Mouse (Mus musculus): ENCODE results near the gene Arfgap3. TPM values are rescaled to one million over a fixed set of nuclear protein-coding genes. Genes with fewer than 3 reads are reported as not detected.
"Not testable (repeated sequence)": the region's sequence is repeated elsewhere in the genome, so short reads cannot be mapped to it uniquely, and the experiment has no call there.

Arfgap3 gene
- polyA plus RNA-seq, 1 experiment from 2014 or later = 36.2 TPM

GRCm38 (mm10) chr15:83282397-83282796 is 67.7 kb downstream of the Arfgap3 start:
- no peaks in the 10 kb centered on the region for H3K4me1 ChIP-seq (replicated peaks; ENCODE audit: insufficient read depth, low read length)
- WGBS = 73% methylated on average over 5 of the region's 5 CpGs
- no peaks in the 10 kb centered on the region for H3K27me3 ChIP-seq (ENCODE audit: insufficient read depth, low read length)
- no peak overlapping the region for H3K9ac ChIP-seq (ENCODE audit: low read depth, low read length)
- H3K4me2 ChIP-seq (ENCODE audit: low read length) = no peak overlapping the region
- TF ChIP-seq CTCF (IDR thresholded peaks at IDR 0.05; ENCODE audit: low read depth) = no peak
- H3K36me3 ChIP-seq (ENCODE audit: insufficient read depth, low read length) = no peaks in the 10 kb centered on the region
- DNase-seq (ENCODE audit: low spot score) (no peak), ATAC-seq (replicated peaks; ENCODE audit: low FRiP score, low read depth) (no peak)
- H3K9me3 ChIP-seq (replicated peaks; ENCODE audit: low read length) = no peaks in the 10 kb centered on the region
- H3K4me3 ChIP-seq (replicated peaks; ENCODE audit: low read depth, low read length) = no peak overlapping the region
- no peak overlapping the region for H3K27ac ChIP-seq

- H3K4me2 ChIP-seq (ENCODE audit: low read length) = no peak overlapping the region
- ATAC-seq (replicated peaks; ENCODE audit: low FRiP score, low read depth) (no peak), DNase-seq (ENCODE audit: low spot score) (no peak)
- no peaks in the 10 kb centered on the region for H3K9me3 ChIP-seq (replicated peaks; ENCODE audit: low read length)
- H3K36me3 ChIP-seq (ENCODE audit: insufficient read depth, low read length) = no peaks in the 10 kb centered on the region
- H3K4me3 ChIP-seq (replicated peaks; ENCODE audit: low read depth, low read length) = no peak overlapping the region
- H3K9ac ChIP-seq (ENCODE audit: low read depth, low read length) = no peak overlapping the region
- no peaks in the 10 kb centered on the region for H3K4me1 ChIP-seq (replicated peaks; ENCODE audit: insufficient read depth, low read length)
- no peaks in the 10 kb centered on the region for H3K27me3 ChIP-seq (ENCODE audit: insufficient read depth, low read length)
- no peak for TF ChIP-seq CTCF (IDR thresholded peaks at IDR 0.05; ENCODE audit: low read depth)
- H3K27ac ChIP-seq = no peak overlapping the region
- 66% methylated on average over 11 of the region's 11 CpGs for WGBS
Observed at GRCm38 (mm10) chr15:83281303-83281702, 68.7 kb downstream of the Arfgap3 start.

- 89% methylated on average over 5 of the region's 5 CpGs for WGBS
- Histone ChIP-seq H3K9ac (ENCODE audit: low read depth, low read length) (no peak overlapping the region), H3K27me3 (ENCODE audit: insufficient read depth, low read length) (no peaks in the 10 kb centered on the region), H3K4me1 (replicated peaks; ENCODE audit: insufficient read depth, low read length) (no peaks in the 10 kb centered on the region), H3K4me2 (ENCODE audit: low read length) (no peak overlapping the region), H3K27ac (no peak overlapping the region), H3K4me3 (replicated peaks; ENCODE audit: low read depth, low read length) (no peak overlapping the region), H3K36me3 (ENCODE audit: insufficient read depth, low read length) (no peaks in the 10 kb centered on the region), H3K9me3 (replicated peaks; ENCODE audit: low read length) (no peaks in the 10 kb centered on the region)
- TF ChIP-seq CTCF (IDR thresholded peaks at IDR 0.05; ENCODE audit: low read depth) = no peak
- ATAC-seq (replicated peaks; ENCODE audit: low FRiP score, low read depth) = no peak
- DNase-seq (ENCODE audit: low spot score) = no peak
Observed at GRCm38 (mm10) chr15:83278579-83278978, 71.5 kb downstream of the Arfgap3 start.

DNA sequence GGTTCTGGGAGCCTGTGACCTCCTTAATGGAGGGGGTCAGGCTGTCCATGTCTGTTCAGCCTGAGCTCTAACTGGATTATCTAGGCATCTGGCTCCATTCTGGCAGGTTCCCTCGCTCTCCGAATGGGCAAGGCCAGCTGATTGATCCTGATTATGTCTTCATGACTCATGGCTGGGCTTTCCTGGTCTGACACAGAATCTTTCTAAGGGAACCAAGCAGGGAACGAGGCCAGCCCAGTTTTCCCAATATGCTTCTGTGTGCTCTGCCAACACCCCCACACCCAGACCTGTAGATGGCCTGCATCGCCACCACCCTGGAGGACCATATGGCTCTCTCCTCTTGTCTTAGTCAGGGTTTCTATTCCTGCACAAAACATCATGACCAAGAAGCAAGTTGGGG is 72.6 kb downstream of the Arfgap3 start:
- H3K9me3 ChIP-seq (replicated peaks; ENCODE audit: low read length) = no peaks in the 10 kb centered on the region
- no peaks in the 10 kb centered on the region for H3K36me3 ChIP-seq (ENCODE audit: insufficient read depth, low read length)
- no peak overlapping the region for H3K4me3 ChIP-seq (replicated peaks; ENCODE audit: low read depth, low read length)
- no peak for TF ChIP-seq CTCF (IDR thresholded peaks at IDR 0.05; ENCODE audit: low read depth)
- DNase-seq (ENCODE audit: low spot score) (no peak), ATAC-seq (replicated peaks; ENCODE audit: low FRiP score, low read depth) (no peak)
- no peak overlapping the region for H3K27ac ChIP-seq
- WGBS = 79% methylated on average over 4 of the region's 4 CpGs
- H3K4me1 ChIP-seq (replicated peaks; ENCODE audit: insufficient read depth, low read length) = no peaks in the 10 kb centered on the region
- H3K4me2 ChIP-seq (ENCODE audit: low read length) = no peak overlapping the region
- H3K27me3 ChIP-seq (ENCODE audit: insufficient read depth, low read length) = no peaks in the 10 kb centered on the region
- no peak overlapping the region for H3K9ac ChIP-seq (ENCODE audit: low read depth, low read length)

GRCm38 (mm10) chr15:83274237-83274636 is 75.8 kb downstream of the Arfgap3 start:
- H3K9ac ChIP-seq (ENCODE audit: low read depth, low read length); H3K27ac ChIP-seq; DNase-seq (ENCODE audit: low spot score); H3K27me3 ChIP-seq (ENCODE audit: insufficient read depth, low read length); H3K9me3 ChIP-seq (replicated peaks; ENCODE audit: low read length); H3K4me2 ChIP-seq (ENCODE audit: low read length); ATAC-seq (replicated peaks; ENCODE audit: low FRiP score, low read depth); H3K4me1 ChIP-seq (replicated peaks; ENCODE audit: insufficient read depth, low read length); H3K4me3 ChIP-seq (replicated peaks; ENCODE audit: low read depth, low read length); H3K36me3 ChIP-seq (ENCODE audit: insufficient read depth, low read length): not testable (repeated sequence)

DNA sequence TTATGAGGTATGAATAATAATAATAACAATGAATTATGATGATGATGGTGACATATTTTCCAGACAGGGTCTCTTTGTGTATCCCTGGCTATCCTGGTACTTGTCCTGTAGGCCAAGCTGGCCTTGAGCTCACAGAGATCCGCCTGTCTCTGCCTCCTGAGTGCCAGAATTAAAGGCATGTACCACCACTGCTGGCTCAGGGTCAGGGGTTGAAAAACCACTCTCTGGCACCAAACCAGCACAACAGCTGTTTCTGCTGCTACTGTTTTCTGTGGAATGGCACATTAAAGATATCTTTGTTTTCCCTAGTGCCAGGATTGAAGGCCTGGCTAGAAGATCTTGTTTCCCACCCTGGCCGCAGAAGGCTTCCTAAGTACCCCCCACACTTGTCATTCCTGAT is 77.0 kb downstream of the Arfgap3 start:
- DNase-seq (ENCODE audit: low spot score) (no peak), ATAC-seq (replicated peaks; ENCODE audit: low FRiP score, low read depth) (no peak)
- no peak for TF ChIP-seq CTCF (IDR thresholded peaks at IDR 0.05; ENCODE audit: low read depth)
- 79% methylated on average over 2 of the region's 2 CpGs for WGBS
- H3K27ac ChIP-seq = no peak overlapping the region
- H3K4me2 ChIP-seq (ENCODE audit: low read length) = no peak overlapping the region
- no peaks in the 10 kb centered on the region for H3K36me3 ChIP-seq (ENCODE audit: insufficient read depth, low read length)
- H3K4me3 ChIP-seq (replicated peaks; ENCODE audit: low read depth, low read length) = no peak overlapping the region
- H3K27me3 ChIP-seq (ENCODE audit: insufficient read depth, low read length) = no peaks in the 10 kb centered on the region
- no peaks in the 10 kb centered on the region for H3K4me1 ChIP-seq (replicated peaks; ENCODE audit: insufficient read depth, low read length)
- H3K9me3 ChIP-seq (replicated peaks; ENCODE audit: low read length) = no peaks in the 10 kb centered on the region
- no peak overlapping the region for H3K9ac ChIP-seq (ENCODE audit: low read depth, low read length)

DNA sequence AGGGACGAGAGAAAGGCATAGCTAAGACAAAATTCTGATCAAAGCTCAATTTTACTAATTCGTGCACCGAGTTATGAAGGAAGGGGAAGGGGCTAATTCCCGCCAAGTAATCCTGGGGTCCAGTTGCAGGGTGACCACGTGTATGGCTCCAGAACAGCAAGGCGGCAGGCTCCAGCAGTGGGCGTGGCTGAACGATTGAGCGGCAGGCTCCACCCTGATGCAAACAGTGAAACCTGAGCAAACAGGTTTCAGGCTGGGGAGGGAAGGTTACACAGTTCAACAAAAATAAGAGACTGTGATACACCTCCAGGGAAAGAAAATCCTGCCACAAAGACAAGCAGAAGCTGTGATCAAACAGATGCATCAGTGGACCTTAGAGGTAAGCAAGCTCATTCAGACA is 78.8 kb downstream of the Arfgap3 start:
- not testable (repeated sequence) for H3K4me2 ChIP-seq (ENCODE audit: low read length); ATAC-seq (replicated peaks; ENCODE audit: low FRiP score, low read depth); H3K27ac ChIP-seq; H3K36me3 ChIP-seq (ENCODE audit: insufficient read depth, low read length); H3K4me3 ChIP-seq (replicated peaks; ENCODE audit: low read depth, low read length); H3K9me3 ChIP-seq (replicated peaks; ENCODE audit: low read length); H3K4me1 ChIP-seq (replicated peaks; ENCODE audit: insufficient read depth, low read length); H3K9ac ChIP-seq (ENCODE audit: low read depth, low read length); H3K27me3 ChIP-seq (ENCODE audit: insufficient read depth, low read length); DNase-seq (ENCODE audit: low spot score)
- 24% methylated on average over 9 of the region's 9 CpGs for WGBS

GRCm38 (mm10) chr15:83269985-83270384 is 80.1 kb downstream of the Arfgap3 start:
- H3K36me3 ChIP-seq (ENCODE audit: insufficient read depth, low read length); H3K4me2 ChIP-seq (ENCODE audit: low read length); H3K4me3 ChIP-seq (replicated peaks; ENCODE audit: low read depth, low read length); H3K4me1 ChIP-seq (replicated peaks; ENCODE audit: insufficient read depth, low read length); H3K9me3 ChIP-seq (replicated peaks; ENCODE audit: low read length); DNase-seq (ENCODE audit: low spot score); H3K9ac ChIP-seq (ENCODE audit: low read depth, low read length); H3K27ac ChIP-seq; H3K27me3 ChIP-seq (ENCODE audit: insufficient read depth, low read length); ATAC-seq (replicated peaks; ENCODE audit: low FRiP score, low read depth): not testable (repeated sequence)
- 69% methylated on average over 6 of the region's 6 CpGs for WGBS

DNA sequence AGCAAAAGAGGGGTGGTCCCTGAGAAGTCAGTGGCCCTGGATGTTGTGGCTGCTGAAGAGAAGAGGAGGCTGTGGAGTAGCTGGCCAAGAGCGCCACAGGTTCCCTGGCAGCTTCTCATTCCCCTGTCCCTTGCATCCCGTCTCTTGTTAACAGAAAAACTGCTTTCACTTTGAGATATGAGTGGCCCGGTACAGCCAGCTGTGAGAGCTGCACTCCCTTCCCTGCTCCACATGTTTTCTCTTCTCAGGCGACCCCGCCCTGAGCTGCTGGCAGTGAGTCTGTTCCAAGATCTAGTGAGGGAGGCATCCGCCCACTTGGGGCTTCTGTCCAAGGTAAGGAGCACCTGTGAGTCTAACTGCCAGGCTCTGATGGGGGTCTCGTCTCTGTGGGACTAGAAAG is 81.6 kb downstream of the Arfgap3 start:
- 33% methylated on average over 6 of the region's 7 CpGs for WGBS
- not testable (repeated sequence) for H3K36me3 ChIP-seq (ENCODE audit: insufficient read depth, low read length); H3K4me3 ChIP-seq (replicated peaks; ENCODE audit: low read depth, low read length); H3K9me3 ChIP-seq (replicated peaks; ENCODE audit: low read length); H3K9ac ChIP-seq (ENCODE audit: low read depth, low read length); H3K4me1 ChIP-seq (replicated peaks; ENCODE audit: insufficient read depth, low read length); H3K4me2 ChIP-seq (ENCODE audit: low read length); ATAC-seq (replicated peaks; ENCODE audit: low FRiP score, low read depth); DNase-seq (ENCODE audit: low spot score); H3K27me3 ChIP-seq (ENCODE audit: insufficient read depth, low read length)
- H3K27ac ChIP-seq = peak overlapping the region; percentile 19; the same call in 1 of the 2 replicates
